In genomic region chr4:117113237-117113636, GRCm38 (mm10) we compare ENCODE assay signal across 20 mouse cellular contexts. TPM values are rescaled to one million over a fixed set of nuclear protein-coding genes. Genes with fewer than 3 reads are reported as not detected.
A peak's percentile ranks its signal among the peaks of the same experiment; 100 is the strongest.
DNase-seq lines count a peak whose midpoint lies in the region; ATAC-seq and TF ChIP-seq lines count a peak whose summit lies in the region.
"Had no signal": no experiment of that assay in that cellular context is flagged by ENCODE, and none has a peak within 500 bp of the region (broad histone marks: within the 10 kb centered on the region; RNA-seq: fewer than 3 reads in every experiment).

No protein-coding gene starts in this region.

- no peak for DNase-seq in kidney, adult 2 months
- no peak for DNase-seq in kidney, adult 9 months
- peak; percentile 61 for DNase-seq in midbrain, embryonic 11.5 days (ENCODE audit: low spot score, missing footprints)
- DNase-seq in midbrain, embryonic 10.5 days (ENCODE audit: low spot score): no peak
- DNase-seq in R1 (ENCODE audit: low read depth, low spot score): peak; percentile 75
- no peak for DNase-seq in urinary bladder, postnatal 25 days (ENCODE audit: low spot score)
- no peak for DNase-seq in hindbrain, embryonic 11.5 days (ENCODE audit: low spot score)
- DNase-seq: adrenal gland, postnatal 36 days; cerebellum, adult 9-10 months; gastrocnemius, postnatal 36 days; heart, postnatal 14 days; kidney, adult 18-20 months; kidney, postnatal 25 days; layer of hippocampus, adult 9-11 months; lung, postnatal 10 days had no signal

- no peak overlapping the region for H3K27ac ChIP-seq in kidney, adult 2 months (ENCODE audit: insufficient read depth, low read depth, low read length)
- no peak overlapping the region for H3K27ac ChIP-seq in midbrain, embryonic 11.5 days (ENCODE audit: low read depth, low read length)
- no peak overlapping the region for H3K27ac ChIP-seq in midbrain, embryonic 10.5 days (replicated peaks)
- H3K27ac ChIP-seq in hindbrain, embryonic 11.5 days (ENCODE audit: low read depth, low read length): no peak overlapping the region
- H3K27ac ChIP-seq: heart, embryonic 10.5 days; hindbrain, embryonic 15.5 days; limb, embryonic 15.5 days had no signal

- 0 out of 2 replicates have a peak, but pooled peaks have one; percentile 9 for TF ChIP-seq CTCF in kidney, adult 2 months (conservative IDR thresholded peaks at IDR 0.05; ENCODE audit: insufficient read depth, insufficient read length, low read depth, low read length)

- H3K4me2 ChIP-seq in midbrain, embryonic 11.5 days: no peak overlapping the region
- H3K4me2 ChIP-seq in hindbrain, embryonic 11.5 days (replicated peaks; ENCODE audit: low read depth, low read length): no peak overlapping the region
- H3K4me2 ChIP-seq: hindbrain, embryonic 15.5 days; limb, embryonic 15.5 days had no signal

- no peak overlapping the region for H3K4me3 ChIP-seq in kidney, adult 2 months (ENCODE audit: insufficient read depth, low read depth, low read length)
- H3K4me3 ChIP-seq in midbrain, embryonic 11.5 days (ENCODE audit: low read depth, low read length): no peak overlapping the region
- no peak overlapping the region for H3K4me3 ChIP-seq in midbrain, embryonic 10.5 days
- H3K4me3 ChIP-seq in hindbrain, embryonic 11.5 days (ENCODE audit: low read depth, low read length): no peak overlapping the region
- H3K4me3 ChIP-seq: heart, embryonic 10.5 days; hindbrain, embryonic 15.5 days; limb, embryonic 15.5 days had no signal

- WGBS in kidney, adult 2 months: 96% methylated on average over 1 of the region's 1 CpGs
- WGBS in midbrain, embryonic 11.5 days: 75% methylated on average over 1 of the region's 1 CpGs
- 67% methylated on average over 1 of the region's 1 CpGs for WGBS in midbrain, embryonic 10.5 days
- WGBS in hindbrain, embryonic 11.5 days: 94% methylated on average over 1 of the region's 1 CpGs

- H3K27me3 ChIP-seq in kidney, adult 2 months (replicated peaks; ENCODE audit: control insufficient read depth, insufficient read depth, low read length): no peaks in the 10 kb centered on the region
- H3K27me3 ChIP-seq in midbrain, embryonic 11.5 days (ENCODE audit: control insufficient read depth, insufficient read depth, low read length): no peaks in the 10 kb centered on the region
- no peaks in the 10 kb centered on the region for H3K27me3 ChIP-seq in midbrain, embryonic 10.5 days (ENCODE audit: low read depth, poor library complexity, severe bottlenecking)
- H3K27me3 ChIP-seq in hindbrain, embryonic 11.5 days (ENCODE audit: control insufficient read depth, insufficient read depth, low read length): no peaks in the 10 kb centered on the region
- H3K27me3 ChIP-seq: hindbrain, embryonic 15.5 days; limb, embryonic 15.5 days; Patski had no signal

- no peaks in the 10 kb centered on the region for H3K4me1 ChIP-seq in kidney, adult 2 months (ENCODE audit: control insufficient read depth, insufficient read depth, low read length)
- no peaks in the 10 kb centered on the region for H3K4me1 ChIP-seq in midbrain, embryonic 11.5 days (ENCODE audit: control insufficient read depth, insufficient read depth, low read length)
- H3K4me1 ChIP-seq in midbrain, embryonic 10.5 days: no peaks in the 10 kb centered on the region
- H3K4me1 ChIP-seq in hindbrain, embryonic 11.5 days (replicated peaks; ENCODE audit: control insufficient read depth, insufficient read depth, low read length): no peaks in the 10 kb centered on the region
- H3K4me1 ChIP-seq: heart, embryonic 10.5 days; hindbrain, embryonic 15.5 days; limb, embryonic 15.5 days had no signal

- H3K9ac ChIP-seq in midbrain, embryonic 11.5 days (ENCODE audit: low read length): no peak overlapping the region
- H3K9ac ChIP-seq in hindbrain, embryonic 11.5 days (ENCODE audit: low read depth, low read length): no peak overlapping the region
- H3K9ac ChIP-seq: hindbrain, embryonic 15.5 days; limb, embryonic 15.5 days had no signal

- no peaks in the 10 kb centered on the region for H3K36me3 ChIP-seq in kidney, adult 2 months (ENCODE audit: control insufficient read depth, insufficient read depth, low read length)
- peaks cover 4% of the 10 kb centered on the region for H3K36me3 ChIP-seq in midbrain, embryonic 11.5 days (ENCODE audit: control insufficient read depth, insufficient read depth, low read length)
- H3K36me3 ChIP-seq in midbrain, embryonic 10.5 days: peaks cover 79% of the 10 kb centered on the region
- H3K36me3 ChIP-seq in hindbrain, embryonic 11.5 days (ENCODE audit: control insufficient read depth, insufficient read depth, low read length): no peaks in the 10 kb centered on the region

- H3K9me3 ChIP-seq in midbrain, embryonic 11.5 days (ENCODE audit: control insufficient read depth, low read length): no peaks in the 10 kb centered on the region
- no peaks in the 10 kb centered on the region for H3K9me3 ChIP-seq in midbrain, embryonic 10.5 days (replicated peaks)
- no peaks in the 10 kb centered on the region for H3K9me3 ChIP-seq in hindbrain, embryonic 11.5 days (ENCODE audit: control insufficient read depth, low read length)
- H3K9me3 ChIP-seq: heart, embryonic 10.5 days; hindbrain, embryonic 15.5 days; limb, embryonic 15.5 days had no signal

- no peak for TF ChIP-seq POLR2A in kidney, adult 2 months (IDR thresholded peaks at IDR 0.05; ENCODE audit: low read depth, low read length)

- ATAC-seq in midbrain, embryonic 11.5 days (ENCODE audit: low FRiP score): no peak
- no peak for ATAC-seq in hindbrain, embryonic 11.5 days (ENCODE audit: low FRiP score)
- ATAC-seq: Patski had no signal

RNA-seq across cellular contexts. Expression of gene Btbd19, which starts 12.3 kb away (rescaled TPM):
- polyA plus RNA-seq in kidney, adult 2 months (2012; rRNA removed): 4.5 and 4.6 TPM in 2 replicates
- polyA plus RNA-seq in midbrain, embryonic 11.5 days (2014; fragmentation: Nextera tagmentation; extraction: Ambion mirVana): 2.7 and 3.8 TPM in 2 replicates
- polyA plus RNA-seq in midbrain, embryonic 10.5 days (2016; fragmentation: Nextera tagmentation; extraction: Ambion mirVana): 4.4 and 5.4 TPM in 2 replicates
- polyA plus RNA-seq in hindbrain, embryonic 11.5 days (2014; fragmentation: Nextera tagmentation; extraction: Ambion mirVana): 3.6 and 3.8 TPM in 2 replicates

RNA-seq across cellular contexts. Expression of gene Tctex1d4, which starts 13.4 kb away (rescaled TPM):
- polyA plus RNA-seq in kidney, adult 2 months (2012; rRNA removed): 0.20 TPM in 1 of 2 replicates, not detected in the other
- polyA plus RNA-seq in midbrain, embryonic 11.5 days (2014; fragmentation: Nextera tagmentation; extraction: Ambion mirVana): not detected in 2 replicates
- polyA plus RNA-seq in midbrain, embryonic 10.5 days (2016; fragmentation: Nextera tagmentation; extraction: Ambion mirVana): 0.14 TPM in 1 of 2 replicates, not detected in the other
- 0.60 TPM in 1 of 2 replicates, not detected in the other for polyA plus RNA-seq in hindbrain, embryonic 11.5 days (2014; fragmentation: Nextera tagmentation; extraction: Ambion mirVana)
- polyA plus RNA-seq: heart, embryonic 10.5 days; limb, embryonic 15.5 days; neural tube, embryonic 14.5 days had no signal

RNA-seq across cellular contexts. Expression of gene Ptch2, which starts 17.4 kb away (rescaled TPM):
- polyA plus RNA-seq in kidney, adult 2 months (2012; rRNA removed): 5.0 and 7.1 TPM in 2 replicates
- polyA plus RNA-seq in midbrain, embryonic 11.5 days (2014; fragmentation: Nextera tagmentation; extraction: Ambion mirVana): 3.6 and 5.0 TPM in 2 replicates
- 12.8 and 15.7 TPM in 2 replicates for polyA plus RNA-seq in midbrain, embryonic 10.5 days (2016; fragmentation: Nextera tagmentation; extraction: Ambion mirVana)
- polyA plus RNA-seq in hindbrain, embryonic 11.5 days (2014; fragmentation: Nextera tagmentation; extraction: Ambion mirVana): 1.4 and 1.9 TPM in 2 replicates

RNA-seq across cellular contexts. Expression of gene Plk3, which starts 20.5 kb away (rescaled TPM):
- 6.9 and 8.6 TPM in 2 replicates for polyA plus RNA-seq in kidney, adult 2 months (2012; rRNA removed)
- polyA plus RNA-seq in midbrain, embryonic 11.5 days (2014; fragmentation: Nextera tagmentation; extraction: Ambion mirVana): 28.0 and 32.8 TPM in 2 replicates
- 36.8 and 41.3 TPM in 2 replicates for polyA plus RNA-seq in midbrain, embryonic 10.5 days (2016; fragmentation: Nextera tagmentation; extraction: Ambion mirVana)
- 31.3 and 37.1 TPM in 2 replicates for polyA plus RNA-seq in hindbrain, embryonic 11.5 days (2014; fragmentation: Nextera tagmentation; extraction: Ambion mirVana)

RNA-seq across cellular contexts. Expression of gene Rps8, which starts 42.8 kb away (rescaled TPM):
- 372 and 534 TPM in 2 replicates for polyA plus RNA-seq in kidney, adult 2 months (2012; rRNA removed)
- polyA plus RNA-seq in midbrain, embryonic 11.5 days (2014; fragmentation: Nextera tagmentation; extraction: Ambion mirVana): 780 and 794 TPM in 2 replicates
- polyA plus RNA-seq in midbrain, embryonic 10.5 days (2016; fragmentation: Nextera tagmentation; extraction: Ambion mirVana): 691 and 830 TPM in 2 replicates
- polyA plus RNA-seq in hindbrain, embryonic 11.5 days (2014; fragmentation: Nextera tagmentation; extraction: Ambion mirVana): 779 and 892 TPM in 2 replicates

Comparison
In these comparisons a context has a peak if more than half of its experiments do, and no peak if none do; other contexts are left out.
1. DNase-seq: peak in midbrain, embryonic 11.5 days (single experiment) and R1 (single experiment); none in kidney, adult 2 months (single experiment), kidney, adult 9 months (single experiment), midbrain, embryonic 10.5 days (single experiment), urinary bladder, postnatal 25 days (single experiment) and hindbrain, embryonic 11.5 days (single experiment).